Mouse (Mus musculus): Measurements from ENCODE around the gene Synj1.

DNA sequence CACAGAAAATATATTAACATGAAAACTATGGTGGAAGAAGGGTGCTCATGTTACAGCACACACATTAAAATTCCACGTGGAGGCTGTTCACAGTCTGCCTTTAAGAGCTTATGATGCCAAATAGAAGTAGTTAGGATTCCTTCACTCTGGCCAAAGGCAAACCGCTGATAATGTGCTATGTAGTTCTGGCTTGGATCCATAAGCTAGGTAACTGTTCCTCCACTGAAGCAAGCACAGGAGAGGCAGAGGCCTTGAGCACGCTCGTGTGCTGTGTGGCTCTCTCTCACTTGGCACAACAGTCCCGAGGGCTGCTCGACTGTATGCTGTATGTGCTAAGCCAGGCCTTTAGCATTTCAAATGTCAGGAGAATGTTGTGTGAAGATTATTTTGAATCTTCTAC lies 55.6 kb downstream of the Synj1 start:
- TF ChIP-seq POLR2A (IDR thresholded peaks at IDR 0.05; ENCODE audit: extremely low read depth, insufficient read depth, low read length) (no peak), CTCF (IDR thresholded peaks at IDR 0.05; ENCODE audit: low read depth, low read length) (no peak)

All from liver, adult 2 months (tissue).